In genomic region chr3:153605089-153605766, GRCm38 (mm10) we compare ENCODE assay signal across 14 mouse cellular contexts.
DNase-seq lines count a peak whose midpoint lies in the region; ATAC-seq and TF ChIP-seq lines count a peak whose summit lies in the region.
"Had no signal": no experiment of that assay in that cellular context is flagged by ENCODE, and none has a peak within 500 bp of the region (broad histone marks: within the 10 kb centered on the region; RNA-seq: fewer than 3 reads in every experiment).

No protein-coding gene starts in this region.

- no peaks in the 10 kb centered on the region for H3K27me3 ChIP-seq in kidney, postnatal 0 days (ENCODE audit: insufficient read depth, low read length)
- H3K27me3 ChIP-seq in kidney, embryonic 14.5 days (ENCODE audit: control insufficient read depth, insufficient read depth, low read length) = no peaks in the 10 kb centered on the region
- H3K27me3 ChIP-seq in hindbrain, embryonic 10.5 days (ENCODE audit: insufficient read depth, poor library complexity, severe bottlenecking) = no peaks in the 10 kb centered on the region
- H3K27me3 ChIP-seq in neural tube, embryonic 13.5 days = no peaks in the 10 kb centered on the region
- H3K27me3 ChIP-seq: heart, embryonic 13.5 days; liver, embryonic 15.5 days had no signal

- TF ChIP-seq CTCF in kidney, postnatal 0 days (IDR thresholded peaks at IDR 0.05; ENCODE audit: low read depth) = no peak

- H3K4me1 ChIP-seq in kidney, postnatal 0 days (replicated peaks; ENCODE audit: insufficient read depth, low read length) = no peaks in the 10 kb centered on the region
- peaks cover 7% of the 10 kb centered on the region for H3K4me1 ChIP-seq in kidney, embryonic 14.5 days (ENCODE audit: control insufficient read depth, insufficient read depth, low read length)
- peaks cover 24% of the 10 kb centered on the region for H3K4me1 ChIP-seq in hindbrain, embryonic 10.5 days (replicated peaks)
- H3K4me1 ChIP-seq in neural tube, embryonic 13.5 days (replicated peaks) = peaks cover 28% of the 10 kb centered on the region

- no peak overlapping the region for H3K4me3 ChIP-seq in kidney, postnatal 0 days (replicated peaks; ENCODE audit: low read depth, low read length)
- H3K4me3 ChIP-seq in kidney, embryonic 14.5 days (ENCODE audit: low read length) = no peak overlapping the region
- no peak overlapping the region for H3K4me3 ChIP-seq in hindbrain, embryonic 10.5 days
- H3K4me3 ChIP-seq in neural tube, embryonic 13.5 days = 0 out of 2 replicates have a peak overlapping the region, but pooled peaks have one; percentile 9
- H3K4me3 ChIP-seq: heart, embryonic 13.5 days; liver, embryonic 15.5 days had no signal

- H3K9ac ChIP-seq in kidney, postnatal 0 days (ENCODE audit: low read depth, low read length) = no peak overlapping the region
- no peak overlapping the region for H3K9ac ChIP-seq in kidney, embryonic 14.5 days (ENCODE audit: low read depth, low read length)
- 0 out of 2 replicates have a peak overlapping the region, but pooled peaks have one; percentile 49 for H3K9ac ChIP-seq in neural tube, embryonic 13.5 days
- H3K9ac ChIP-seq: heart, embryonic 13.5 days; liver, embryonic 15.5 days had no signal

- H3K36me3 ChIP-seq in kidney, postnatal 0 days (ENCODE audit: insufficient read depth, low read length) = no peaks in the 10 kb centered on the region
- H3K36me3 ChIP-seq in kidney, embryonic 14.5 days (ENCODE audit: control insufficient read depth, insufficient read depth, low read length) = no peaks in the 10 kb centered on the region
- no peaks in the 10 kb centered on the region for H3K36me3 ChIP-seq in hindbrain, embryonic 10.5 days
- no peaks in the 10 kb centered on the region for H3K36me3 ChIP-seq in neural tube, embryonic 13.5 days
- H3K36me3 ChIP-seq: heart, embryonic 13.5 days; liver, embryonic 15.5 days had no signal

- 66% methylated on average over 19 of the region's 19 CpGs for WGBS in kidney, postnatal 0 days
- 61% methylated on average over 19 of the region's 19 CpGs for WGBS in kidney, embryonic 14.5 days
- WGBS in hindbrain, embryonic 10.5 days = 63% methylated on average over 19 of the region's 19 CpGs
- WGBS in neural tube, embryonic 13.5 days = 15% methylated on average over 19 of the region's 19 CpGs

- peak; percentile 16 for DNase-seq in kidney, postnatal 0 days (ENCODE audit: low spot score)
- peak; percentile 25 for DNase-seq in hindbrain, embryonic 10.5 days (ENCODE audit: low spot score)
- peak; percentile 69 for DNase-seq in mesoderm, embryonic 11.5 days (ENCODE audit: low read depth, low spot score)
- DNase-seq in ovary, postnatal 14 days (ENCODE audit: low spot score) = no peak
- DNase-seq in liver = no peak
- DNase-seq in adrenal gland, postnatal 10 days = no peak
- DNase-seq: cerebellum, adult 11 months; gastrocnemius, postnatal 14 days; kidney, postnatal 25 days; lung, postnatal 14 days had no signal

- H3K27ac ChIP-seq in kidney, postnatal 0 days = no peak overlapping the region
- H3K27ac ChIP-seq in kidney, embryonic 14.5 days (ENCODE audit: low read depth, low read length) = no peak overlapping the region
- peak overlapping the region; percentile 73 for H3K27ac ChIP-seq in hindbrain, embryonic 10.5 days
- peak overlapping the region; percentile 87 for H3K27ac ChIP-seq in neural tube, embryonic 13.5 days (replicated peaks)
- H3K27ac ChIP-seq: heart, embryonic 13.5 days; liver, embryonic 15.5 days had no signal

- H3K4me2 ChIP-seq in kidney, postnatal 0 days (ENCODE audit: low read length) = no peak overlapping the region
- no peak overlapping the region for H3K4me2 ChIP-seq in kidney, embryonic 14.5 days (replicated peaks; ENCODE audit: low read depth, low read length)
- H3K4me2 ChIP-seq in neural tube, embryonic 13.5 days = peak overlapping the region; percentile 48
- H3K4me2 ChIP-seq: heart, embryonic 13.5 days; liver, embryonic 15.5 days had no signal

- no peak for ATAC-seq in kidney, postnatal 0 days (replicated peaks; ENCODE audit: low FRiP score, low read depth)
- ATAC-seq in kidney, embryonic 14.5 days (ENCODE audit: low FRiP score, low TSS enrichment) = no peak
- ATAC-seq in neural tube, embryonic 13.5 days (ENCODE audit: low read depth) = peak; percentile 82

- H3K9me3 ChIP-seq in kidney, postnatal 0 days (replicated peaks; ENCODE audit: low read length) = no peaks in the 10 kb centered on the region
- H3K9me3 ChIP-seq in kidney, embryonic 14.5 days (ENCODE audit: control insufficient read depth, low read length) = no peaks in the 10 kb centered on the region
- H3K9me3 ChIP-seq in hindbrain, embryonic 10.5 days = no peaks in the 10 kb centered on the region
- no peaks in the 10 kb centered on the region for H3K9me3 ChIP-seq in neural tube, embryonic 13.5 days
- H3K9me3 ChIP-seq: heart, embryonic 13.5 days; liver, embryonic 15.5 days had no signal

Comparison
In these comparisons a context has a peak if more than half of its experiments do, and no peak if none do; other contexts are left out.
1. DNase-seq: peak in kidney, postnatal 0 days (single experiment), hindbrain, embryonic 10.5 days (single experiment) and mesoderm, embryonic 11.5 days (single experiment); none in ovary, postnatal 14 days (single experiment), liver (single experiment) and adrenal gland, postnatal 10 days (single experiment).
2. H3K27ac ChIP-seq: peak in hindbrain, embryonic 10.5 days (single experiment) and neural tube, embryonic 13.5 days (single experiment); none in kidney, postnatal 0 days (single experiment) and kidney, embryonic 14.5 days (single experiment).